ENCODE assay signal across 16 mouse cellular contexts in the genomic region with DNA sequence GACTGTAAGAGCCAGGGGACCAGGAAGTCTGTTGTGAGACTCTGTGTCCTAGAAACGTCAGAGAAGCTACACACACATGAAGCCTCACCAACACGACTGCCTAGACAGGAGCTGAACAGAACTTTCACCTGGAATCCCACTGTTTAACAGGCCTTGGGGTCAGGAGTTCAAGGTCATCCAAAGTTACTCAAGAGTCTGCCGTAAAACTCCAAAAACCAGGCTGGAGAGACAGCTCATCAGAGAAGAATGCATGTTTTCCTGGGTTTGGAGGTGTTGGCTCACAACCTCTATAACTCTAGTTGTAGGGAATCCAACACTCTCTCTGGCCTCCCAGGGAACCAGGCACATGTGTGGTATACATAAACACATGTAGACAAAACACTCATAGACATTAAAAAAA. TPM values are rescaled to one million over a fixed set of nuclear protein-coding genes. Genes with fewer than 3 reads are reported as not detected.
A peak's percentile ranks its signal among the peaks of the same experiment; 100 is the strongest.
DNase-seq lines count a peak whose midpoint lies in the region; ATAC-seq and TF ChIP-seq lines count a peak whose summit lies in the region.
"Had no signal": no experiment of that assay in that cellular context is flagged by ENCODE, and none has a peak within 500 bp of the region (broad histone marks: within the 10 kb centered on the region; RNA-seq: fewer than 3 reads in every experiment).

No protein-coding gene starts in this region.

- intact Hi-C loops in heart, postnatal 14 days (cut with DNase I), result no loop called here

- peaks cover 49% of the 10 kb centered on the region for H3K4me1 ChIP-seq in cerebellum, adult 2 months (ENCODE audit: control insufficient read depth, insufficient read depth, low read length)
- H3K4me1 ChIP-seq in kidney, embryonic 15.5 days, result peaks cover 23% of the 10 kb centered on the region
- no peaks in the 10 kb centered on the region for H3K4me1 ChIP-seq in kidney, adult 2 months (ENCODE audit: control insufficient read depth, insufficient read depth, low read length)
- H3K4me1 ChIP-seq in forebrain, embryonic 16.5 days (replicated peaks; ENCODE audit: control insufficient read depth, insufficient read depth, low read length), result peaks cover 41% of the 10 kb centered on the region

- TF ChIP-seq CTCF in cerebellum, adult 2 months (IDR thresholded peaks at IDR 0.05; ENCODE audit: borderline replicate concordance, insufficient read depth, low read depth, low read length), result no peak
- no peak for TF ChIP-seq CTCF in kidney, adult 2 months (conservative IDR thresholded peaks at IDR 0.05; ENCODE audit: insufficient read depth, insufficient read length, low read depth, low read length)

- H3K4me2 ChIP-seq in kidney, embryonic 15.5 days, result no peak overlapping the region
- H3K4me2 ChIP-seq in forebrain, embryonic 16.5 days (ENCODE audit: low read length), result 0 out of 2 replicates have a peak overlapping the region, but pooled peaks have one; percentile 10
- H3K4me2 ChIP-seq: limb, embryonic 13.5 days had no signal

- no peaks in the 10 kb centered on the region for H3K36me3 ChIP-seq in kidney, embryonic 15.5 days
- no peaks in the 10 kb centered on the region for H3K36me3 ChIP-seq in kidney, adult 2 months (ENCODE audit: control insufficient read depth, insufficient read depth, low read length)
- H3K36me3 ChIP-seq in forebrain, embryonic 16.5 days (ENCODE audit: control insufficient read depth, insufficient read depth), result peaks cover 16% of the 10 kb centered on the region
- H3K36me3 ChIP-seq: G1E had no signal

- ATAC-seq in kidney, embryonic 15.5 days (replicated peaks; ENCODE audit: low FRiP score), result no peak
- no peak for ATAC-seq in forebrain, embryonic 16.5 days

- DNase-seq in cerebellum, adult 2 months, result no peak
- no peak for DNase-seq in cerebellum, adult 11 months
- DNase-seq in kidney, adult 2 months, result no peak
- DNase-seq in 3T3-L1 (ENCODE audit: low read depth, low spot score), result peak; percentile 78
- DNase-seq in heart, postnatal 14 days, result no peak
- DNase-seq in heart, adult 9 months (ENCODE audit: low spot score in 2 of 2), result no peak
- DNase-seq: cerebellum, adult 9-10 months; gastrocnemius, postnatal 25 days; kidney, adult 9 months; lung, postnatal 36 days had no signal

- H3K9ac ChIP-seq in kidney, embryonic 15.5 days, result no peak overlapping the region
- H3K9ac ChIP-seq in forebrain, embryonic 16.5 days (replicated peaks; ENCODE audit: low read depth, low read length), result no peak overlapping the region
- H3K9ac ChIP-seq: limb, embryonic 13.5 days had no signal

- peak overlapping the region; percentile 39; the same call in 1 of the 2 replicates for H3K27ac ChIP-seq in cerebellum, adult 2 months (ENCODE audit: insufficient read depth, low read length)
- H3K27ac ChIP-seq in kidney, embryonic 15.5 days, result 0 out of 2 replicates have a peak overlapping the region, but pooled peaks have one; percentile 41
- H3K27ac ChIP-seq in kidney, adult 2 months (ENCODE audit: insufficient read depth, low read depth, low read length), result no peak overlapping the region
- no peak overlapping the region for H3K27ac ChIP-seq in forebrain, embryonic 16.5 days (ENCODE audit: low read length)
- H3K27ac ChIP-seq: limb, embryonic 13.5 days had no signal

- no peak for TF ChIP-seq POLR2A in cerebellum, adult 2 months (IDR thresholded peaks at IDR 0.05; ENCODE audit: borderline replicate concordance, insufficient read depth, low read length)
- no peak for TF ChIP-seq POLR2A in kidney, adult 2 months (IDR thresholded peaks at IDR 0.05; ENCODE audit: low read depth, low read length)

- no peaks in the 10 kb centered on the region for H3K27me3 ChIP-seq in cerebellum, adult 2 months (ENCODE audit: control insufficient read depth, insufficient read depth, low read length)
- no peaks in the 10 kb centered on the region for H3K27me3 ChIP-seq in kidney, embryonic 15.5 days
- H3K27me3 ChIP-seq in kidney, adult 2 months (replicated peaks; ENCODE audit: control insufficient read depth, insufficient read depth, low read length), result no peaks in the 10 kb centered on the region
- H3K27me3 ChIP-seq in forebrain, embryonic 16.5 days (replicated peaks; ENCODE audit: control insufficient read depth, insufficient read depth, low read length), result no peaks in the 10 kb centered on the region
- H3K27me3 ChIP-seq: limb, embryonic 13.5 days; midbrain, embryonic 12.5 days had no signal

- no peaks in the 10 kb centered on the region for H3K9me3 ChIP-seq in kidney, embryonic 15.5 days (replicated peaks)
- no peaks in the 10 kb centered on the region for H3K9me3 ChIP-seq in forebrain, embryonic 16.5 days (ENCODE audit: control insufficient read depth, low read length)
- H3K9me3 ChIP-seq: G1E; heart, embryonic 10.5 days; limb, embryonic 13.5 days; midbrain, embryonic 12.5 days had no signal

- WGBS in cerebellum, adult 2 months, result 25% methylated on average over 3 of the region's 3 CpGs
- WGBS in kidney, embryonic 15.5 days, result 59% methylated on average over 3 of the region's 3 CpGs
- WGBS in kidney, adult 2 months, result 69% methylated on average over 3 of the region's 3 CpGs
- 84% methylated on average over 3 of the region's 3 CpGs for WGBS in forebrain, embryonic 16.5 days

- no peak overlapping the region for H3K4me3 ChIP-seq in cerebellum, adult 2 months (replicated peaks; ENCODE audit: insufficient read depth, low read depth, low read length)
- H3K4me3 ChIP-seq in kidney, embryonic 15.5 days (replicated peaks), result no peak overlapping the region
- H3K4me3 ChIP-seq in kidney, adult 2 months (ENCODE audit: insufficient read depth, low read depth, low read length), result no peak overlapping the region
- no peak overlapping the region for H3K4me3 ChIP-seq in forebrain, embryonic 16.5 days (replicated peaks; ENCODE audit: low read length)
- H3K4me3 ChIP-seq: heart, embryonic 10.5 days; limb, embryonic 13.5 days; midbrain, embryonic 12.5 days had no signal

RNA-seq across cellular contexts. Expression of gene Syt11, which starts 19.4 kb away (rescaled TPM):
- 414 and 477 TPM in 2 replicates for polyA plus RNA-seq in cerebellum, adult 2 months (2012; rRNA removed)
- polyA plus RNA-seq in kidney, embryonic 15.5 days (2015; fragmentation: Nextera tagmentation; extraction: Ambion mirVana), result 13.1 and 16.2 TPM in 2 replicates
- 7.3 and 8.2 TPM in 2 replicates for polyA plus RNA-seq in kidney, adult 2 months (2012; rRNA removed)
- polyA plus RNA-seq in forebrain, embryonic 16.5 days (2015; fragmentation: Nextera tagmentation; extraction: Ambion mirVana), result 231 and 248 TPM in 2 replicates
- total RNA-seq in heart, postnatal 14 days (2021), result 1 to 10 TPM; 4.3 to 5.0 TPM

RNA-seq across cellular contexts. Expression of gene Rit1, which starts 38.9 kb away (rescaled TPM):
- polyA plus RNA-seq in cerebellum, adult 2 months (2012; rRNA removed), result 57.3 and 64.3 TPM in 2 replicates
- 46.7 and 50.4 TPM in 2 replicates for polyA plus RNA-seq in kidney, embryonic 15.5 days (2015; fragmentation: Nextera tagmentation; extraction: Ambion mirVana)
- polyA plus RNA-seq in kidney, adult 2 months (2012; rRNA removed), result 37.2 and 48.1 TPM in 2 replicates
- 43.2 and 52.6 TPM in 2 replicates for polyA plus RNA-seq in forebrain, embryonic 16.5 days (2015; fragmentation: Nextera tagmentation; extraction: Ambion mirVana)
- 10 to 100 TPM; 59.5 to 73.4 TPM for total RNA-seq in heart, postnatal 14 days (2021)

Comparison
In these comparisons a context has a peak if more than half of its experiments do, and no peak if none do; other contexts are left out.
1. H3K27ac ChIP-seq: peak in cerebellum, adult 2 months (single experiment) and kidney, embryonic 15.5 days (single experiment); none in kidney, adult 2 months (single experiment) and forebrain, embryonic 16.5 days (single experiment).
2. RNA of gene Syt11, which starts 19.4 kb away (polyA plus RNA-seq): 414 to 477 TPM in cerebellum, adult 2 months and 231 to 248 TPM in forebrain, embryonic 16.5 days; 13.1 to 16.2 TPM in kidney, embryonic 15.5 days and 7.3 to 8.2 TPM in kidney, adult 2 months; every median in the first group is over 10 times any median in the second.